Mouse (Mus musculus): ENCODE measurements around the gene 2010300C02Rik. TPM values are rescaled to one million over a fixed set of nuclear protein-coding genes. Genes with fewer than 3 reads are reported as not detected.

The 2010300C02Rik gene
- total and polyA plus RNA-seq, 2 experiments: 0.04 to 0.09 TPM

GRCm38 (mm10) chr1:37708270-37708955, 11.5 kb downstream of the 2010300C02Rik start:
- no peaks in the 10 kb centered on the region for H3K36me3 ChIP-seq (ENCODE audit: control insufficient read depth, insufficient read depth, low read length)
- no peaks in the 10 kb centered on the region; the same call in 1 of the 2 replicates for H3K27me3 ChIP-seq (ENCODE audit: control insufficient read depth, insufficient read depth, low read length)
- no peak overlapping the region for H3K4me3 ChIP-seq (ENCODE audit: insufficient read depth, low read depth, low read length)
- DNase-seq (ENCODE audit: extremely low read depth, low read depth, low spot score): no peak
- H3K9ac ChIP-seq (ENCODE audit: low read depth, low read length): no peak overlapping the region
- no peaks in the 10 kb centered on the region for H3K4me1 ChIP-seq (ENCODE audit: control insufficient read depth, insufficient read depth, low read length)
- H3K27ac ChIP-seq (replicated peaks; ENCODE audit: insufficient read depth, low read depth, low read length): no peak overlapping the region
- H3K79me2 ChIP-seq (ENCODE audit: control insufficient read depth, insufficient read depth, low read length): no peaks in the 10 kb centered on the region
- TF ChIP-seq CTCF (IDR thresholded peaks at IDR 0.05; ENCODE audit: low read depth, low read length): no peak
- TF ChIP-seq POLR2A (IDR thresholded peaks at IDR 0.05; ENCODE audit: extremely low read depth, insufficient read depth, low read length): no peak
- WGBS: 96% methylated on average over 6 of the region's 6 CpGs

- H3K4me3 ChIP-seq (ENCODE audit: insufficient read depth, low read depth, low read length): no peak overlapping the region
These were observed 17.6 kb downstream of the 2010300C02Rik start for GRCm38 (mm10) chr1:37702326-37702725.

GRCm38 (mm10) chr1:37698852-37699439, 20.9 kb downstream of the 2010300C02Rik start:
- no peaks in the 10 kb centered on the region for H3K27me3 ChIP-seq (ENCODE audit: control insufficient read depth, insufficient read depth, low read length)
- no peaks in the 10 kb centered on the region for H3K36me3 ChIP-seq (ENCODE audit: control insufficient read depth, insufficient read depth, low read length)
- no peak overlapping the region for H3K9ac ChIP-seq (ENCODE audit: low read depth, low read length)
- TF ChIP-seq CTCF (IDR thresholded peaks at IDR 0.05; ENCODE audit: low read depth, low read length) (no peak), POLR2A (IDR thresholded peaks at IDR 0.05; ENCODE audit: extremely low read depth, insufficient read depth, low read length) (no peak)
- no peak overlapping the region for H3K4me3 ChIP-seq (ENCODE audit: insufficient read depth, low read depth, low read length)
- no peak for DNase-seq (ENCODE audit: extremely low read depth, low read depth, low spot score)
- H3K79me2 ChIP-seq (ENCODE audit: control insufficient read depth, insufficient read depth, low read length): no peaks in the 10 kb centered on the region
- no peak overlapping the region for H3K27ac ChIP-seq (replicated peaks; ENCODE audit: insufficient read depth, low read depth, low read length)
- no peaks in the 10 kb centered on the region for H3K4me1 ChIP-seq (ENCODE audit: control insufficient read depth, insufficient read depth, low read length)
- WGBS: 65% methylated on average over 5 of the region's 5 CpGs

More at GRCm38 (mm10) chr1:37702326-37702725, 17.6 kb downstream of the 2010300C02Rik start:
- 68% methylated on average over 4 of the region's 4 CpGs for WGBS
- Histone ChIP-seq H3K36me3 (ENCODE audit: control insufficient read depth, insufficient read depth, low read length) (no peaks in the 10 kb centered on the region), H3K27ac (replicated peaks; ENCODE audit: insufficient read depth, low read depth, low read length) (no peak overlapping the region), H3K27me3 (ENCODE audit: control insufficient read depth, insufficient read depth, low read length) (no peaks in the 10 kb centered on the region), H3K79me2 (ENCODE audit: control insufficient read depth, insufficient read depth, low read length) (no peaks in the 10 kb centered on the region), H3K9ac (ENCODE audit: low read depth, low read length) (no peak overlapping the region), H3K4me1 (ENCODE audit: control insufficient read depth, insufficient read depth, low read length) (no peaks in the 10 kb centered on the region)
- TF ChIP-seq POLR2A (IDR thresholded peaks at IDR 0.05; ENCODE audit: extremely low read depth, insufficient read depth, low read length) (no peak), CTCF (IDR thresholded peaks at IDR 0.05; ENCODE audit: low read depth, low read length) (no peak)
- no peak for DNase-seq (ENCODE audit: extremely low read depth, low read depth, low spot score)

GRCm38 (mm10) chr1:37698186-37698839, 21.6 kb downstream of the 2010300C02Rik start:
- H3K9ac ChIP-seq (ENCODE audit: low read depth, low read length): no peak overlapping the region
- H3K4me1 ChIP-seq (ENCODE audit: control insufficient read depth, insufficient read depth, low read length): no peaks in the 10 kb centered on the region
- H3K27me3 ChIP-seq (ENCODE audit: control insufficient read depth, insufficient read depth, low read length): no peaks in the 10 kb centered on the region
- WGBS: 86% methylated on average over 8 of the region's 8 CpGs
- no peak for DNase-seq (ENCODE audit: extremely low read depth, low read depth, low spot score)
- TF ChIP-seq POLR2A (IDR thresholded peaks at IDR 0.05; ENCODE audit: extremely low read depth, insufficient read depth, low read length) (no peak), CTCF (IDR thresholded peaks at IDR 0.05; ENCODE audit: low read depth, low read length) (no peak)
- H3K4me3 ChIP-seq (ENCODE audit: insufficient read depth, low read depth, low read length): no peak overlapping the region
- no peaks in the 10 kb centered on the region for H3K36me3 ChIP-seq (ENCODE audit: control insufficient read depth, insufficient read depth, low read length)
- no peak overlapping the region for H3K27ac ChIP-seq (replicated peaks; ENCODE audit: insufficient read depth, low read depth, low read length)
- no peaks in the 10 kb centered on the region for H3K79me2 ChIP-seq (ENCODE audit: control insufficient read depth, insufficient read depth, low read length)

- TF ChIP-seq CTCF (IDR thresholded peaks at IDR 0.05; ENCODE audit: low read depth, low read length): no peak
- no peak for TF ChIP-seq POLR2A (IDR thresholded peaks at IDR 0.05; ENCODE audit: extremely low read depth, insufficient read depth, low read length)
- H3K36me3 ChIP-seq (ENCODE audit: control insufficient read depth, insufficient read depth, low read length): no peaks in the 10 kb centered on the region
- H3K4me3 ChIP-seq (ENCODE audit: insufficient read depth, low read depth, low read length): no peak overlapping the region
- DNase-seq (ENCODE audit: extremely low read depth, low read depth, low spot score): no peak
- H3K79me2 ChIP-seq (ENCODE audit: control insufficient read depth, insufficient read depth, low read length): no peaks in the 10 kb centered on the region
- H3K4me1 ChIP-seq (ENCODE audit: control insufficient read depth, insufficient read depth, low read length): no peaks in the 10 kb centered on the region
- 81% methylated on average over 3 of the region's 3 CpGs for WGBS
- H3K9ac ChIP-seq (ENCODE audit: low read depth, low read length): no peak overlapping the region
- no peak overlapping the region for H3K27ac ChIP-seq (replicated peaks; ENCODE audit: insufficient read depth, low read depth, low read length)
- no peaks in the 10 kb centered on the region for H3K27me3 ChIP-seq (ENCODE audit: control insufficient read depth, insufficient read depth, low read length)
These were observed 23.0 kb downstream of the 2010300C02Rik start for GRCm38 (mm10) chr1:37696918-37697317.

All from liver, adult 2 months (tissue).